Mouse (Mus musculus): ENCODE measurements around the gene Pdhb. TPM values are rescaled to one million over a fixed set of nuclear protein-coding genes. Genes with fewer than 3 reads are reported as not detected.
"Not testable (repeated sequence)": the region's sequence is repeated elsewhere in the genome, so short reads cannot be mapped to it uniquely, and the experiment has no call there.

The Pdhb gene
- polyA plus RNA-seq, 1 experiment: 193 TPM

DNA sequence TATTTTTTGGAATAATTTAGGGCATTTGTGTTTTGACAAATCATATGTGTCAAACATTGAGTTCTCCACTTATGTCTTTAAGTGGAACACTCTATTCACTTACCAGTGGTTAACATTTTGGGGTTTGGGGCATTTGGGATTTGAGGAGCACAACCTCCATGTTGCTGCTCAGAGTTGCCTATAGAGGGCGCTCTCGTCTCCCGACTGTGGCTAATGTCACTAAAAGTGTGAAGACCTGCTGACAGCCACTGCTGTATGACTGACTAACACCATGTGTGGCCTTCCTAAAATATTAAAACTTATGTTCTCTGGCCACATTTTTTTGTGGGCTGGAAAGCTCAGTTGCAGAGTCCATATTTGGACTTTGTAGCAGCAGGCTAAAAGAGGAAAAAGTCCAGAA lies 10.5 kb upstream of the Pdhb start:
- H3K36me3 ChIP-seq (ENCODE audit: control insufficient read depth, insufficient read depth): no peaks in the 10 kb centered on the region
- no peaks in the 10 kb centered on the region for H3K27me3 ChIP-seq (ENCODE audit: control insufficient read depth, insufficient read depth, insufficient read length)
- H3K4me2 ChIP-seq (ENCODE audit: low read depth): no peak overlapping the region
- no peak overlapping the region for H3ac ChIP-seq (ENCODE audit: control insufficient read depth, insufficient read length)
- H3K79me2 ChIP-seq (ENCODE audit: control insufficient read depth, insufficient read depth): no peaks in the 10 kb centered on the region
- no peak overlapping the region for H3K4me3 ChIP-seq
- TF ChIP-seq REST (IDR thresholded peaks at IDR 0.05; ENCODE audit: insufficient read depth, insufficient read length) (no peak), E2F4 (IDR thresholded peaks at IDR 0.05; ENCODE audit: insufficient read depth) (no peak), SRF (IDR thresholded peaks at IDR 0.05; ENCODE audit: control insufficient read depth, insufficient read length, low read depth) (no peak), POLR2A (IDR thresholded peaks at IDR 0.05; ENCODE audit: insufficient read length, low read depth) (no peak), CEBPB (IDR thresholded peaks at IDR 0.05; ENCODE audit: insufficient read depth, poor library complexity, severe bottlenecking) (no peak), TCF3 (IDR thresholded peaks at IDR 0.05; ENCODE audit: insufficient read length, low read depth) (no peak), USF1 (IDR thresholded peaks at IDR 0.05; ENCODE audit: low read depth) (no peak), MYOG (IDR thresholded peaks at IDR 0.05; ENCODE audit: control insufficient read depth in 1 of 3, insufficient read depth in 1 of 3, insufficient read length in 2 of 3, low read depth in 2 of 3) (no peak), MYOD1 (IDR thresholded peaks at IDR 0.05; ENCODE audit: control insufficient read depth in 1 of 3, insufficient read length in 2 of 3, low read depth in 2 of 3) (no peak), MAX (IDR thresholded peaks at IDR 0.05; ENCODE audit: low read depth) (no peak), POLR2AphosphoS2 (IDR thresholded peaks at IDR 0.05; ENCODE audit: insufficient read length, low read depth) (no peak), TCF12 (IDR thresholded peaks at IDR 0.05; ENCODE audit: insufficient read depth, poor library complexity, severe bottlenecking) (no peak)

DNA sequence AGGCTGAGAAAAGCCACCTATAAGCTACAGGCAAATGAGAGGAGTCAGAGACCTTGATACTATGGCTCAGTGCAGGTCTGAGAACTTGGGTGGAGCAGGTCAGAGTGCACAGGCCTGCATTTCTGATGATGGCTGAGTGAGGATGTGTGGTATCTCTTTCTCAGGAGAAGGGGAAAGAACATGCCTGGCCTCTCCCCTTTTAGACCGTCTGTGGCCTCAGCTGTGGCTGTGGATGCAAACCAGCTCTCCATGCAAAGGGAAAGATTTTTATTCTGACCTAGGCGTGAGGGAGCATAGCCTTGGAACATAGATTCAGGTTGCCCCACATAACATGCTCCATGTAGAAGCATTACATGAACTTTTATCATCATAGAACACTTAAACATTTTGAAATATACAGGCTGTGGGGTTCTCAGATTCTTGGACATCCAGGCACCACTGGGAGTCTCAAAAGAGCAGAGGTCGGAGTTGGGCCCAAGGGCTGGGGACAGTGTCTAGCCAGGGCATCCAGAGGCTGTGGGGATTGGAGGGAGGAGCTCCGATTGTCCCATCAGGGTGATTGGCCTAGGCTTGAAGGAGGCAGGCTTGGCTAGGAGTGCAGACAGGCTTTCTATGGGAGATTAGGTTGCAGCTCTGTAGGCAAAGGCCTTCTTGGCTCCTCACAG lies 7.7 kb upstream of the Pdhb start:
- Histone ChIP-seq H3ac (ENCODE audit: control insufficient read depth, insufficient read length) (no peak overlapping the region), H3K4me3 (no peak overlapping the region), H3K27me3 (ENCODE audit: control insufficient read depth, insufficient read depth, insufficient read length) (no peaks in the 10 kb centered on the region), H3K36me3 (ENCODE audit: control insufficient read depth, insufficient read depth) (no peaks in the 10 kb centered on the region), H3K79me2 (ENCODE audit: control insufficient read depth, insufficient read depth) (no peaks in the 10 kb centered on the region), H3K4me2 (ENCODE audit: low read depth) (no peak overlapping the region)
- TF ChIP-seq E2F4 (IDR thresholded peaks at IDR 0.05; ENCODE audit: insufficient read depth) (no peak), MYOD1 (IDR thresholded peaks at IDR 0.05; ENCODE audit: control insufficient read depth in 1 of 3, insufficient read length in 2 of 3, low read depth in 2 of 3) (no peak), CEBPB (IDR thresholded peaks at IDR 0.05; ENCODE audit: insufficient read depth, poor library complexity, severe bottlenecking) (no peak), TCF3 (IDR thresholded peaks at IDR 0.05; ENCODE audit: insufficient read length, low read depth) (no peak), MAX (IDR thresholded peaks at IDR 0.05; ENCODE audit: low read depth) (no peak), POLR2AphosphoS2 (IDR thresholded peaks at IDR 0.05; ENCODE audit: insufficient read length, low read depth) (no peak), TCF12 (IDR thresholded peaks at IDR 0.05; ENCODE audit: insufficient read depth, poor library complexity, severe bottlenecking) (no peak), REST (IDR thresholded peaks at IDR 0.05; ENCODE audit: insufficient read depth, insufficient read length) (no peak)

DNA sequence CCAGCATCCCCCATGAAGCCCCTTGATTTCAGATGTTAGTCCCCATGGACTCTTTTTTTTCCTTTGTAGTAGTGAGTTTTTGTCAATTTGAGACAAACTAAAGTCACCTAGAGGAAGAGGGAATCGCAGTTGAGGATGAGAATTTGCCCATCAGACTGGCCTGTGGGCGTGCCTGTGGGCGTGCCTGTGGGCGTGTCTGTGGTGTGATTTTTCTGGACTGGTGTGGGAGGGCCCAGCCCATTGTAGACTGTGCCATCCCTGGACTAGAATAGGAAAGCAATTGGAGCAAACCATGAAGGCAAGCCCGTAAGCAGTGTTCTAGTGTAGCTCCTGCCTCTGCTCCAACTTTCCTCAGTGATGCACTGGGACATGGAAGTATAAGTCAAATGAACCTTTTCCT lies 3.4 kb upstream of the Pdhb start:
- H3K79me2 ChIP-seq (ENCODE audit: control insufficient read depth, insufficient read depth): peaks cover 14% of the 10 kb centered on the region
- H3K4me2 ChIP-seq (ENCODE audit: low read depth): peak overlapping the region; percentile 56
- H3K36me3 ChIP-seq (ENCODE audit: control insufficient read depth, insufficient read depth): no peaks in the 10 kb centered on the region
- H3K27me3 ChIP-seq (ENCODE audit: control insufficient read depth, insufficient read depth, insufficient read length): no peaks in the 10 kb centered on the region
- no peak overlapping the region for H3ac ChIP-seq (ENCODE audit: control insufficient read depth, insufficient read length)
- H3K4me3 ChIP-seq: no peak overlapping the region
- TF ChIP-seq POLR2AphosphoS2 (IDR thresholded peaks at IDR 0.05; ENCODE audit: insufficient read length, low read depth): peak; percentile 37
- TF ChIP-seq SRF (IDR thresholded peaks at IDR 0.05; ENCODE audit: control insufficient read depth, insufficient read length, low read depth): no peak

DNA sequence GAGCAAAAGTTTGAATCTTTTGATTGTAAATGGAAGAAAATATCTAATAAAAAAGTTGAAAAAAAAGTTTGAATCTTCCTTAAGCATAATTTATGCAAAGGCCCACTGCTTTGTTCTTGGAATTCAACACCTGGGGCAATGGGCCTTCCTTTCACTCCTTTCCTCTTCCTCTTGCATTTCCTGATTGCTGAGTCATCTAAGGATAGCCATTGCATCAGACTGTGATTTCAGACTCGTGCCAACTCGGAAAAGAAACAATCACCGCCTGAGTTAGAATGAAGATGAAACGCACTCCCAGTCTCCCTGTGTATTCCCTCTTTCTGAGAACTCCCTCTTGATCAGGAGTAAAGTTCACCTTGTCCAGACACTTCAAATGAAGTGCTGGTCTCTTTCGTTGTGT lies 1.8 kb upstream of the Pdhb start:
- Histone ChIP-seq H3K79me2 (ENCODE audit: control insufficient read depth, insufficient read depth) (peaks cover 15% of the 10 kb centered on the region), H3K36me3 (ENCODE audit: control insufficient read depth, insufficient read depth) (peaks cover 2% of the 10 kb centered on the region), H3K27me3 (ENCODE audit: control insufficient read depth, insufficient read depth, insufficient read length) (no peaks in the 10 kb centered on the region), H3K4me3 (no peak overlapping the region), H3K4me2 (ENCODE audit: low read depth) (peak overlapping the region; percentile 55), H3ac (ENCODE audit: control insufficient read depth, insufficient read length) (no peak overlapping the region)
- TF ChIP-seq USF1 (IDR thresholded peaks at IDR 0.05; ENCODE audit: low read depth): no peak
- no peak for TF ChIP-seq TCF12 (IDR thresholded peaks at IDR 0.05; ENCODE audit: insufficient read depth, poor library complexity, severe bottlenecking)
- peak; percentile 68 for TF ChIP-seq CEBPB (IDR thresholded peaks at IDR 0.05; ENCODE audit: insufficient read depth, poor library complexity, severe bottlenecking)
- no peak for TF ChIP-seq MYOG (IDR thresholded peaks at IDR 0.05; ENCODE audit: control insufficient read depth in 1 of 3, insufficient read depth in 1 of 3, insufficient read length in 2 of 3, low read depth in 2 of 3)

DNA sequence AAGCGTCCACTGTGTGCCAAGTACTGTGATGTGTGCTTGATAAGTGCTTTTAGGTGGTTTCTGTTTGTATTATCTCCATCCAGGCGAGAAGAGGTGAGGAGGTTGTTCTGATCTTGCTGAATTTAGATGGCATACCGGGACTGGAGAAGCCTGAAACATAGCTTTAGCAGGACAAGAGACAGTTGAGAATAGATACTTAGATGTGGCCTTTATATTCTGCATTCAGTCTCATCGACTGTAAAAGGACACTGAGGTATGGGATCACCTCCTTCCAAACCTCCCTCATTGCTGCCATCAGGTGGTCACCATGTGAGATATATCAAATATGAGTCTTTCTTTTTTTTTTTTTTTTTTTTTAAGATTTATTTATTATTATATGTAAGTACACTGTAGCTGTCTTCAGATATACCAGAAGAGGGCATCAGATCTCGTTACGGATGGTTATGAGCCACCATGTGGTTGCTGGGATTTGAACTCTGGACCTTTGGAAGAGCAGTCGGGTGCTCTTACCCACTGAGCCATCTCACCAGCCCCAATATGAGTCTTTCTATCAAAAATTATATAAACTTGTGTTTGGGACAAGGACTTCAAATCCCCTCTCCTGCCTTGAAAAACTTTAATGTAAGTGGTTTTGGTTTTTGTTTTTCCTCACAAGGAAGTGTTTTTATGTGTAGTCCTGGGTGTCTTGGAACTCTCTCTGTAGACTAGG lies 871 bp upstream of the Pdhb start:
- Histone ChIP-seq H3K4me3 (peak overlapping the region; percentile 82), H3K79me2 (ENCODE audit: control insufficient read depth, insufficient read depth) (peaks cover 15% of the 10 kb centered on the region), H3K4me2 (ENCODE audit: low read depth) (peak overlapping the region; percentile 94)
- not testable (repeated sequence) for H3K36me3 ChIP-seq (ENCODE audit: control insufficient read depth, insufficient read depth); H3ac ChIP-seq (ENCODE audit: control insufficient read depth, insufficient read length); H3K27me3 ChIP-seq (ENCODE audit: control insufficient read depth, insufficient read depth, insufficient read length)

Measured in myocyte (in vitro differentiated cells).